Comparison of ENCODE assay signal across 19 mouse cellular contexts in genomic region chr12:3787041-3787440, GRCm38 (mm10). TPM values are rescaled to one million over a fixed set of nuclear protein-coding genes. Genes with fewer than 3 reads are reported as not detected.
DNase-seq lines count a peak whose midpoint lies in the region; ATAC-seq and TF ChIP-seq lines count a peak whose summit lies in the region.
"Had no signal": no experiment of that assay in that cellular context is flagged by ENCODE, and none has a peak within 500 bp of the region (broad histone marks: within the 10 kb centered on the region; RNA-seq: fewer than 3 reads in every experiment).

No protein-coding gene starts in this region.

- no peak for ATAC-seq in heart, embryonic 13.5 days (ENCODE audit: extremely low read depth, insufficient number of reproducible peaks, low FRiP score, low TSS enrichment)
- no peak for ATAC-seq in lung, embryonic 14.5 days (ENCODE audit: insufficient read depth)
- ATAC-seq in embryonic facial prominence, embryonic 13.5 days (ENCODE audit: insufficient number of reproducible peaks, insufficient read depth, low FRiP score, low TSS enrichment, low read depth) = no peak

- H3K27me3 ChIP-seq in heart, embryonic 13.5 days (replicated peaks) = no peaks in the 10 kb centered on the region
- no peaks in the 10 kb centered on the region for H3K27me3 ChIP-seq in lung, embryonic 14.5 days (ENCODE audit: insufficient read depth, low read length)
- H3K27me3 ChIP-seq in embryonic facial prominence, embryonic 13.5 days = no peaks in the 10 kb centered on the region
- H3K27me3 ChIP-seq: kidney, embryonic 15.5 days; neural tube, embryonic 12.5 days had no signal

- H3K9ac ChIP-seq in heart, embryonic 13.5 days = 0 out of 2 replicates have a peak overlapping the region, but pooled peaks have one; percentile 3
- H3K9ac ChIP-seq in lung, embryonic 14.5 days = no peak overlapping the region
- H3K9ac ChIP-seq in embryonic facial prominence, embryonic 13.5 days = no peak overlapping the region
- H3K9ac ChIP-seq: forebrain, embryonic 12.5 days; kidney, embryonic 15.5 days; neural tube, embryonic 12.5 days had no signal

- no peak overlapping the region for H3K4me3 ChIP-seq in heart, embryonic 13.5 days
- no peak overlapping the region for H3K4me3 ChIP-seq in lung, embryonic 14.5 days (ENCODE audit: low read depth, low read length)
- H3K4me3 ChIP-seq in embryonic facial prominence, embryonic 13.5 days = no peak overlapping the region
- H3K4me3 ChIP-seq: forebrain, embryonic 12.5 days; heart, adult 2 months; kidney, embryonic 15.5 days; left cerebral cortex, adult 2 months; neural tube, embryonic 12.5 days had no signal

- no peak overlapping the region for H3K4me2 ChIP-seq in heart, embryonic 13.5 days
- H3K4me2 ChIP-seq in lung, embryonic 14.5 days = no peak overlapping the region
- no peak overlapping the region for H3K4me2 ChIP-seq in embryonic facial prominence, embryonic 13.5 days
- H3K4me2 ChIP-seq: forebrain, embryonic 12.5 days; kidney, embryonic 15.5 days; neural tube, embryonic 12.5 days had no signal

- no peak for DNase-seq in heart, postnatal 4 days
- DNase-seq in lung, embryonic 14.5 days = no peak
- no peak for DNase-seq in lung, postnatal 4 days
- DNase-seq in retina, postnatal 7 days (ENCODE audit: low read depth, low spot score) = peak; percentile 66
- DNase-seq in c-Kit-positive CD71-positive TER-119-positive erythroid progenitor cells, embryonic 14.5 days (ENCODE audit: low spot score) = no peak
- DNase-seq in layer of hippocampus, postnatal 10 days (ENCODE audit: low spot score in 2 of 2) = no peak
- DNase-seq: adrenal gland, postnatal 10 days; cerebellum, adult 8-10 months; gastrocnemius, postnatal 10 days; heart, adult 2 months; heart, postnatal 36 days; liver; lung, adult 2 months had no signal

- no peaks in the 10 kb centered on the region for H3K36me3 ChIP-seq in heart, embryonic 13.5 days
- no peaks in the 10 kb centered on the region for H3K36me3 ChIP-seq in lung, embryonic 14.5 days (ENCODE audit: insufficient read depth)
- no peaks in the 10 kb centered on the region for H3K36me3 ChIP-seq in embryonic facial prominence, embryonic 13.5 days
- H3K36me3 ChIP-seq: forebrain, embryonic 12.5 days; kidney, embryonic 15.5 days; neural tube, embryonic 12.5 days had no signal

- H3K27ac ChIP-seq in heart, embryonic 13.5 days (replicated peaks) = 0 out of 2 replicates have a peak overlapping the region, but pooled peaks have one; percentile 65
- peak overlapping the region; percentile 88 for H3K27ac ChIP-seq in lung, embryonic 14.5 days (ENCODE audit: low read depth)
- H3K27ac ChIP-seq in embryonic facial prominence, embryonic 13.5 days = peak overlapping the region; percentile 83; the same call in 1 of the 2 replicates
- H3K27ac ChIP-seq: forebrain, embryonic 12.5 days; heart, adult 2 months; kidney, embryonic 15.5 days; left cerebral cortex, adult 2 months; neural tube, embryonic 12.5 days had no signal

- no peak for TF ChIP-seq CTCF in lung, embryonic 14.5 days (IDR thresholded peaks at IDR 0.05; ENCODE audit: low read depth)

- 33% methylated on average over 3 of the region's 3 CpGs for WGBS in heart, embryonic 13.5 days
- 47% methylated on average over 3 of the region's 3 CpGs for WGBS in lung, embryonic 14.5 days
- 28% methylated on average over 3 of the region's 3 CpGs for WGBS in embryonic facial prominence, embryonic 13.5 days

- H3K9me3 ChIP-seq in heart, embryonic 13.5 days = no peaks in the 10 kb centered on the region
- H3K9me3 ChIP-seq in lung, embryonic 14.5 days (ENCODE audit: low read depth, low read length) = no peaks in the 10 kb centered on the region
- no peaks in the 10 kb centered on the region for H3K9me3 ChIP-seq in embryonic facial prominence, embryonic 13.5 days
- H3K9me3 ChIP-seq: forebrain, embryonic 12.5 days; kidney, embryonic 15.5 days; neural tube, embryonic 12.5 days had no signal

- H3K4me1 ChIP-seq in heart, embryonic 13.5 days = peaks cover 70% of the 10 kb centered on the region
- H3K4me1 ChIP-seq in lung, embryonic 14.5 days (ENCODE audit: insufficient read depth) = peaks cover 48% of the 10 kb centered on the region
- peaks cover 41% of the 10 kb centered on the region for H3K4me1 ChIP-seq in embryonic facial prominence, embryonic 13.5 days

RNA-seq across cellular contexts. Expression of gene Dnmt3a, which starts 18.8 kb away (rescaled TPM):
- polyA plus RNA-seq in heart, embryonic 13.5 days (2015; fragmentation: Nextera tagmentation; extraction: Ambion mirVana) = 94.2 and 108 TPM in 2 replicates
- 100 to 1,000 TPM; 118 TPM for total RNA-seq in heart, postnatal 4 days (2021)
- 88.0 and 95.5 TPM in 2 replicates for polyA plus RNA-seq in lung, embryonic 14.5 days (2014; fragmentation: Nextera tagmentation; extraction: Ambion mirVana)
- polyA plus RNA-seq in embryonic facial prominence, embryonic 13.5 days (2015; fragmentation: Nextera tagmentation; extraction: Ambion mirVana) = 168 and 180 TPM in 2 replicates
- 100 to 1,000 TPM; 288 to 295 TPM for total RNA-seq in layer of hippocampus, postnatal 10 days (2021)
